ENCODE assay signal across 18 mouse cellular contexts in the genomic region with DNA sequence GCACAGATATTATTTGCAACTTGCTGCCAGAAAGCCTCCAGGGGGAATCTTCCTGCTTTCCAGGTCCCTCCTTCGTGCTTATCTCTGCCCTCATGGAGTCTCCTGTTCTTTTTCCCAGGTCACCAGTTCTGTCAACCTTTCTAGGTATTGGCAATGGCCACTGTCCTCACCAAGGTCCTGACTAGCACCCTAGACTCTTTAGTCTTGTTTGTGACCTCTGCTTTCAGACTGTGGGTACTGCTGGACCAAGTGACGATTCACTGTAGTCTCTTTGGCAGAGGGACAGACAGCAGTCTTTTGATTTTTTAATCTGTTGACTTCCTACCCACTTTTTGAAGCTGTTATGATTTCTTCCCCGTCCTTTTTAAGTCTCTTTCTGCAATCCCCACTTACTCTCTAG. TPM values are rescaled to one million over a fixed set of nuclear protein-coding genes. Genes with fewer than 3 reads are reported as not detected.
DNase-seq lines count a peak whose midpoint lies in the region; ATAC-seq and TF ChIP-seq lines count a peak whose summit lies in the region.
"Had no signal": no experiment of that assay in that cellular context is flagged by ENCODE, and none has a peak within 500 bp of the region (broad histone marks: within the 10 kb centered on the region; RNA-seq: fewer than 3 reads in every experiment).

No protein-coding gene starts in this region.

- H3K27ac ChIP-seq in forebrain, embryonic 10.5 days: peak overlapping the region; percentile 53; the same call in 1 of the 2 replicates
- no peak overlapping the region for H3K27ac ChIP-seq in forebrain, postnatal 0 days (ENCODE audit: low read depth, low read length)
- peak overlapping the region; percentile 51 for H3K27ac ChIP-seq in kidney, embryonic 14.5 days (ENCODE audit: low read depth, low read length)
- H3K27ac ChIP-seq in spleen, adult 2 months (ENCODE audit: insufficient read depth, low read length): peak overlapping the region; percentile 2; the same call in 1 of the 2 replicates
- H3K27ac ChIP-seq in stomach, embryonic 16.5 days (ENCODE audit: low read length): peak overlapping the region; percentile 84
- H3K27ac ChIP-seq: hindbrain, embryonic 15.5 days; liver, embryonic 14.5 days; midbrain, embryonic 10.5 days had no signal

- H3K36me3 ChIP-seq in forebrain, embryonic 10.5 days (replicated peaks): no peaks in the 10 kb centered on the region
- H3K36me3 ChIP-seq in forebrain, postnatal 0 days (ENCODE audit: insufficient read depth): no peaks in the 10 kb centered on the region
- H3K36me3 ChIP-seq in kidney, embryonic 14.5 days (ENCODE audit: control insufficient read depth, insufficient read depth, low read length): no peaks in the 10 kb centered on the region
- no peaks in the 10 kb centered on the region for H3K36me3 ChIP-seq in spleen, adult 2 months (ENCODE audit: control insufficient read depth, insufficient read depth, low read length)
- no peaks in the 10 kb centered on the region for H3K36me3 ChIP-seq in stomach, embryonic 16.5 days (ENCODE audit: control insufficient read depth, insufficient read depth, low read length)
- H3K36me3 ChIP-seq: G1E; hindbrain, embryonic 15.5 days; midbrain, embryonic 10.5 days had no signal

- H3K4me3 ChIP-seq in forebrain, embryonic 10.5 days: no peak overlapping the region
- H3K4me3 ChIP-seq in forebrain, postnatal 0 days (ENCODE audit: low read depth, low read length): no peak overlapping the region
- no peak overlapping the region for H3K4me3 ChIP-seq in kidney, embryonic 14.5 days (ENCODE audit: low read length)
- H3K4me3 ChIP-seq in spleen, adult 2 months (ENCODE audit: extremely low read depth, insufficient read depth, insufficient read length): no peak overlapping the region
- H3K4me3 ChIP-seq in stomach, embryonic 16.5 days (replicated peaks; ENCODE audit: low read length): no peak overlapping the region
- H3K4me3 ChIP-seq: hindbrain, embryonic 15.5 days; midbrain, embryonic 10.5 days; myocyte had no signal

- WGBS in forebrain, embryonic 10.5 days: 67% methylated on average over 3 of the region's 3 CpGs
- WGBS in forebrain, postnatal 0 days: 46% methylated on average over 3 of the region's 3 CpGs
- WGBS in kidney, embryonic 14.5 days: 42% methylated on average over 3 of the region's 3 CpGs
- 75% methylated on average over 3 of the region's 3 CpGs for WGBS in spleen, adult 2 months
- 33% methylated on average over 3 of the region's 3 CpGs for WGBS in stomach, embryonic 16.5 days

- no peak for TF ChIP-seq POLR2A in spleen, adult 2 months (IDR thresholded peaks at IDR 0.05; ENCODE audit: low read depth, low read length)

- no peak overlapping the region for H3K9ac ChIP-seq in forebrain, postnatal 0 days
- peak overlapping the region; percentile 4; the same call in 1 of the 2 replicates for H3K9ac ChIP-seq in kidney, embryonic 14.5 days (ENCODE audit: low read depth, low read length)
- no peak overlapping the region for H3K9ac ChIP-seq in stomach, embryonic 16.5 days (ENCODE audit: low read length)
- H3K9ac ChIP-seq: hindbrain, embryonic 15.5 days; liver, embryonic 14.5 days had no signal

- no peak overlapping the region for H3K4me2 ChIP-seq in forebrain, postnatal 0 days (ENCODE audit: low read depth)
- H3K4me2 ChIP-seq in kidney, embryonic 14.5 days (replicated peaks; ENCODE audit: low read depth, low read length): no peak overlapping the region
- H3K4me2 ChIP-seq in stomach, embryonic 16.5 days (ENCODE audit: low read depth, low read length): no peak overlapping the region
- H3K4me2 ChIP-seq: hindbrain, embryonic 15.5 days had no signal

- no peak for DNase-seq in forebrain, embryonic 10.5 days (ENCODE audit: extremely low spot score, low spot score)
- no peak for DNase-seq in forebrain, postnatal 0 days
- no peak for DNase-seq in kidney, adult 18-20 months
- no peak for DNase-seq in spleen, adult 2 months (ENCODE audit: low read depth in 1 of 2, low spot score in 2 of 2)
- DNase-seq in spleen, adult 18-20 months: no peak
- DNase-seq: cerebellum, postnatal 36 days; gastrocnemius, postnatal 36 days; right cerebral cortex, postnatal 14 days had no signal

- no peaks in the 10 kb centered on the region for H3K9me3 ChIP-seq in forebrain, embryonic 10.5 days
- H3K9me3 ChIP-seq in forebrain, postnatal 0 days (ENCODE audit: low read length): no peaks in the 10 kb centered on the region
- no peaks in the 10 kb centered on the region for H3K9me3 ChIP-seq in kidney, embryonic 14.5 days (ENCODE audit: control insufficient read depth, low read length)
- H3K9me3 ChIP-seq in stomach, embryonic 16.5 days (replicated peaks; ENCODE audit: control insufficient read depth, low read length): no peaks in the 10 kb centered on the region
- H3K9me3 ChIP-seq: G1E; hindbrain, embryonic 15.5 days; midbrain, embryonic 10.5 days had no signal

- no peak for ATAC-seq in forebrain, postnatal 0 days
- ATAC-seq in kidney, embryonic 14.5 days (ENCODE audit: low FRiP score, low TSS enrichment): no peak
- ATAC-seq in stomach, embryonic 16.5 days (ENCODE audit: insufficient read depth, low FRiP score): no peak
- ATAC-seq in erythroid progenitor cell, adult 5-6 weeks (replicated peaks; ENCODE audit: low FRiP score, poor library complexity, severe bottlenecking): no peak
- ATAC-seq: forebrain, embryonic 16.5 days had no signal

- no peak for TF ChIP-seq CTCF in forebrain, postnatal 0 days (IDR thresholded peaks at IDR 0.05; ENCODE audit: low read depth)
- TF ChIP-seq CTCF in spleen, adult 2 months (IDR thresholded peaks at IDR 0.05; ENCODE audit: extremely low read depth, insufficient read depth, insufficient read length, insufficient replicate concordance): no peak

- no peaks in the 10 kb centered on the region for H3K27me3 ChIP-seq in forebrain, embryonic 10.5 days (ENCODE audit: poor library complexity, severe bottlenecking)
- H3K27me3 ChIP-seq in forebrain, postnatal 0 days (ENCODE audit: insufficient read depth, low read length): no peaks in the 10 kb centered on the region
- no peaks in the 10 kb centered on the region for H3K27me3 ChIP-seq in kidney, embryonic 14.5 days (ENCODE audit: control insufficient read depth, insufficient read depth, low read length)
- no peaks in the 10 kb centered on the region for H3K27me3 ChIP-seq in spleen, adult 2 months (ENCODE audit: control insufficient read depth, insufficient read depth, low read length)
- no peaks in the 10 kb centered on the region for H3K27me3 ChIP-seq in stomach, embryonic 16.5 days (ENCODE audit: control insufficient read depth, insufficient read depth, low read length)
- H3K27me3 ChIP-seq: hindbrain, embryonic 15.5 days had no signal

- H3K4me1 ChIP-seq in forebrain, embryonic 10.5 days: peaks cover 37% of the 10 kb centered on the region
- H3K4me1 ChIP-seq in forebrain, postnatal 0 days (ENCODE audit: insufficient read depth): no peaks in the 10 kb centered on the region
- H3K4me1 ChIP-seq in kidney, embryonic 14.5 days (ENCODE audit: control insufficient read depth, insufficient read depth, low read length): peaks cover 28% of the 10 kb centered on the region
- no peaks in the 10 kb centered on the region for H3K4me1 ChIP-seq in spleen, adult 2 months (ENCODE audit: control insufficient read depth, insufficient read depth, insufficient read length)
- H3K4me1 ChIP-seq in stomach, embryonic 16.5 days (ENCODE audit: control insufficient read depth, insufficient read depth, low read length): peaks cover 14% of the 10 kb centered on the region
- H3K4me1 ChIP-seq: hindbrain, embryonic 15.5 days had no signal

RNA-seq across cellular contexts. Expression of a gene that starts 26.1 kb away (rescaled TPM):
- polyA plus RNA-seq in forebrain, embryonic 10.5 days (2016; fragmentation: Nextera tagmentation; extraction: Ambion mirVana): 0.07 and 0.11 TPM in 2 replicates
- not detected in 2 replicates for total RNA-seq in forebrain, postnatal 0 days (2014; rRNA removed)
- not detected in 2 replicates for polyA plus RNA-seq in forebrain, postnatal 0 days (2015; fragmentation: Nextera tagmentation; extraction: Ambion mirVana)
- 0.37 and 0.45 TPM in 2 replicates for polyA plus RNA-seq in kidney, embryonic 14.5 days (2014; fragmentation: Nextera tagmentation; extraction: Ambion mirVana)
- not detected in 2 replicates for polyA plus RNA-seq in spleen, adult 2 months (2012; rRNA removed)
- 0.14 and 0.21 TPM in 2 replicates for polyA plus RNA-seq in stomach, embryonic 16.5 days (2015; fragmentation: Nextera tagmentation; extraction: Ambion mirVana)
- total RNA-seq in erythroid progenitor cell, adult 5-6 weeks (2015; ENCODE audit: low replicate concordance): not detected in 2 replicates
- total RNA-seq in erythroid progenitor cell, adult 5-6 weeks (2017; ENCODE audit: low replicate concordance): not detected in 2 replicates
- total RNA-seq: gastrocnemius, postnatal 36 days had no signal
- polyA plus RNA-seq: forebrain, embryonic 16.5 days; G1E; large intestine, adult 2 months; liver, embryonic 14.5 days had no signal

RNA-seq across cellular contexts. Expression of a gene that starts 39.8 kb away (rescaled TPM):
- 30.0 and 32.5 TPM in 2 replicates for polyA plus RNA-seq in forebrain, embryonic 10.5 days (2016; fragmentation: Nextera tagmentation; extraction: Ambion mirVana)
- 32.0 and 33.0 TPM in 2 replicates for total RNA-seq in forebrain, postnatal 0 days (2014; rRNA removed)
- 15.6 and 23.8 TPM in 2 replicates for polyA plus RNA-seq in forebrain, postnatal 0 days (2015; fragmentation: Nextera tagmentation; extraction: Ambion mirVana)
- 34.7 and 80.1 TPM in 2 replicates for polyA plus RNA-seq in kidney, embryonic 14.5 days (2014; fragmentation: Nextera tagmentation; extraction: Ambion mirVana)
- polyA plus RNA-seq in spleen, adult 2 months (2012; rRNA removed): 5.3 and 5.4 TPM in 2 replicates
- polyA plus RNA-seq in stomach, embryonic 16.5 days (2015; fragmentation: Nextera tagmentation; extraction: Ambion mirVana): 51.4 and 53.4 TPM in 2 replicates
- total RNA-seq in erythroid progenitor cell, adult 5-6 weeks (2015; ENCODE audit: low replicate concordance): 0.42 and 6.1 TPM in 2 replicates
- 0.64 and 1.5 TPM in 2 replicates for total RNA-seq in erythroid progenitor cell, adult 5-6 weeks (2017; ENCODE audit: low replicate concordance)
